Mouse (Mus musculus) heart, adult 11 months (tissue): ENCODE data around the gene Agfg1.
"Not testable (repeated sequence)": the region's sequence is repeated elsewhere in the genome, so short reads cannot be mapped to it uniquely, and the experiment has no call there.

Source experiments
- DNase-seq: peaks from one replicate; pipeline ENCODE4 v3.0.0; 2022

Gene Agfg1

DNA sequence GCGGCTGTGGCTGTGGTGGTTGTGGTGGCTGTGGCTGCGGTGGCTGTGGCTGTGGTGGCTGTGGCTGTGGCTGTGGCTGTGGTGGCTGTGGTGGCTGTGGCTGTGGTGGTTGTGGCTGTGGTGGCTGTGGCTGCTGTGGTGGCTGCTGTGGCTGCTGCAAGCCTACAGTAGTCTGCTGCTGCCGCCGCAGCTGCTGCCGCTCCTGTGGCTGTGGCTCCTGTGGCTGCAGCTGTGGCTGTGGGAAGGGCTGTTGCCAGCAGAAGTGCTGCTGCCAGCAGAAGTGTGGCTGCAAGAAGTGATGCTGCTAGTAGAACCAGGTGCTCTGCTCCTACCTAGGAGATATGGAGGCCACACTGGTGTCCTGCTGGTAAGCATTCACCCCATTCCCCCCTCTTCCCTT, 74.2 kb downstream of the Agfg1 start:
- DNase-seq, result not testable (repeated sequence)

DNA sequence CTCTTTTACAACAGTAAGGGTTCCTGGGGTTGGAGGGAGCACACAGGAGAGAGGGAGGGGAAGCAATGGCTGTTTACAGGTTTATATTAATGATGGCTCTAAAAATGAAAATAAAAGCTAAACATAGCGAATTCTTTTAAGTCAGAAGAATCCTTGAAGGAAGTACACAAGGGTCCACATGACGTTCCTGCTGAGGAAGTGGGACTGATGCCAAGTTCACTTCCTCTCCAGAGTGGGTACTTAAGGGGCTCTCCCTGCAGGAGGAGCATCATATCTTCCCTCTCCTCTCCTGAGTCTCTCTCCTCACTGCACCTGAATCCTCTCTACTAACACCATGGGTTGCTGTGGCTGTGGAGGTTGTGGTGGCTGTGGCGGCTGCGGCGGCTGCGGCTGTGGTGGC, 85.4 kb downstream of the Agfg1 start, which contains the start of gene A030014E15Rik:
TSS of gene A030014E15Rik (plus strand) at position 268 of the 400 bp plus-strand sequence.
- DNase-seq, result peak; percentile 90

DNA sequence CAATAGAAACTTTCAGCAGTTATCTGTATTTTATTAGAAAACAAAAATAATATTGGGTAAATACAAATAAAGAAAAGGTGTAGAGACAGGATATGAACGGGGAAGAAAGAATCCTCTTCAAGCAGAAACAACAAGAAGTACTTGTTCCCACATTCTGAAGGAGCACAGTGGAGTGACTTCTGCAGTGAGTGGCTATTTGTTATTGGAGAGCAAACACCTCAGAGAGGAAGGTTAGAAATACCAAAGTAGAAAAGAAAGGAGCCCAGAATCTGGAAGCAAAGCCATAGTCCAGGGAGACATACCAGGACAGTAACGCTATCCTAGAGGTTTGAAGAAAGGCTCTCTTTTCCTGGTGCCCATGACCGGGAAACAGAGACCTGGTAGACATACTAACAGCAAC, 91.3 kb downstream of the Agfg1 start:
- DNase-seq, result not testable (repeated sequence)

DNA sequence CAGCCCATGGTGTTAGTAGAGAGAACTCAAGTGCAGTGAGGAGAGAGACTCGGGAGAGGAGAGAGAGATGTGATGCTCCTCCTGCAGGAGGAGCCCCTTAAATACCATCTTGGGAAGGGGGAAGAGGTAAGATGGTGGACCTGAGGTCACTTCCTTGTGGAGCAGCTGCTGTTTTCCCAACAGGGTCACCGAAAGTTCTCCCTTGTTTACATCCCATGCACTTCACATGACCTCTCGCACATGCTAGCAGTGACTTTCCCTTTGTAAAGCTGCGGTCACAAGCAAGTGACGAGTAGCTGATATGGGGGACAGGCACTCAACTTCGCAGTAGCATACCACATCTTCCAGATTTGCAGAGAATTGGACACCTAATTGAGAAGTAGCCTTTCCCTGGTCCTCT, 92.0 kb downstream of the Agfg1 start, which contains the start of gene Gm6217:
TSS of gene Gm6217 (minus strand) at position 74 of the 400 bp plus-strand sequence.
- not testable (repeated sequence) for DNase-seq

DNA sequence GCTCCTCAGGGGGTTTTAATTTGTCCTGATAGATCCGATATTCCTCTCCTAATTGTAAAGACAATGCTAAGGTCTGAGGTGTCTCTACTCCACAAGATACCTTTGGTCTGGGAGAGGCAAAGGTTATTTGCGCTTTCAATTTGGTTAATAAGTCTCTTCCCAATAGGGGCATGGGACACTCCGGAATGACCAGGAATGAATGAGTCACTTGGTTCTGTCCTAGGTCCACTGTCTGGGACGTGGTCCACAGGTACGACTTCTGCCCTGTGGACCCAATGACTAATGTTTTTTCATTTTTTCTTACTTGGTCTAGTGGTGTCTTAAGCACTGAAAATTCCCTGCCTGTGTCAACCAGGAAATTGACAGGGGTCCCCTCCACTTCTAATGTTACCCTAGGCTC, 99.4 kb downstream of the Agfg1 start:
- DNase-seq, result peak; percentile 67

DNA sequence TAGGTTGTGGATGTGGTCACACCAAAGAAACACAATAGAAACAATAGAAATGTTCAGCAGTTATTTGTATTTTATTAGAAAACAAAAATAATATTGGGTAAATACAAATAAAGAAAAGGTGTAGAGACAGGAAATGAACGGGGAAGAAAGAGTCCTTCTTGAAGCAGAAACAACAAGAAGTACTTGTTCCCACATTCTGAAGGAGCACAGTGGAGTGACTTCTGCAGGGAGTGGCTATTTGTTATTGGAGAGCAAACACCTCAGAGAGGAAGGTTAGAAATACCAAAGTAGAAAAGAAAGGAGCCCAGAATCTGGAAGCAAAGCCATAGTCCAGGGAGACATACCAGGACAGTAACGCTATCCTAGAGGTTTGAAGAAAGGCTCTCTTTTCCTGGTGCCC, 103.2 kb downstream of the Agfg1 start:
- DNase-seq, result not testable (repeated sequence)

DNA sequence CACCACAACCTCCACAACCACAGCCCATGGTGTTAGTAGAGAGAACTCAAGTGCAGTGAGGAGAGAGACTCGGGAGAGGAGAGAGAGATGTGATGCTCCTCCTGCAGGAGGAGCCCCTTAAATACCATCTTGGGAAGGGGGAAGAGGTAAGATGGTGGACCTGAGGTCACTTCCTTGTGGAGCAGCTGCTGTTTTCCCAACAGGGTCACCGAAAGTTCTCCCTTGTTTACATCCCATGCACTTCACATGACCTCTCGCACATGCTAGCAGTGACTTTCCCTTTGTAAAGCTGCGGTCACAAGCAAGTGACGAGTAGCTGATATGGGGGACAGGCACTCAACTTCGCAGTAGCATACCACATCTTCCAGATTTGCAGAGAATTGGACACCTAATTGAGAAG, 104.0 kb downstream of the Agfg1 start, which contains the start of gene A030003K21Rik:
TSS of gene A030003K21Rik (minus strand) at position 94 of the 400 bp plus-strand sequence.
- DNase-seq, result not testable (repeated sequence)

DNA sequence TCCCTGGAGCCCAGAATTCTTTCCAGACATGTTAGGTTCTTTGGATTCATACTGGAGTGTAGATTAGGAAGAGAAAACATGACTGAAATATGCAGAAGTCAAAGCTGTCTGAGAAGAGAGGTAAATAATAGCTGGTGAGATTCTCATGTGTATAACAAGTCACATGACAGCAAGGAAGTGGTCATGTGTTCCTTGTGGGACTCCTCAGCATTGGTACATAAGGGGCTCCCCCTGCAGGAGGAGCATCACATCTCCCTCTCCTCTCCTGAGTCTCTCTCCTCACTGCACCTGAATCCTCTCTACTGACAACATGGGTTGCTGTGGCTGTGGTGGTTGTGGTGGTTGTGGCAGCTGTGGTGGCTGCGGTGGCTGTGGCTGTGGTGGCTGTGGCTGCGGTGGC, 106.7 kb downstream of the Agfg1 start:
- not testable (repeated sequence) for DNase-seq

DNA sequence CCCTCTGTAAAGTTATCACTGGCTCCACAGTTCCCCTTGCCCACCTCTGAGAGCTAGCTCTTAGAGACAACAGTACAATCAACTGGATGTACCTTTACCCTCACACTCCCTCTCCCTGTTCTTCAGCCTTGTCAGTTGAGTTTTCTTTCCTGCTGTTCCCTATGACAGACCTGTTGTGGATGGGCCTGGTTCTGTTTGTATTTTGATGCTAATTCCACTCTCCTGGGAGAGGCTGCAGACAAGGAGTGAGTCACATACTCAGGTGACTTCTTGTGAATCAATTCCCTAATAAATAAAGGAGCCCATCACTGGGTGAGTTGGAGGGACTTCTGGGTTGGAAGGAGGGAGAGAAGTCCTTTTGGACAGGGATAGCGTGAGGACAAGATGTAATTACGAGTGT, 109.3 kb downstream of the Agfg1 start:
- no peak for DNase-seq
